Mouse (Mus musculus) embryonic facial prominence, embryonic 15.5 days (tissue): ENCODE data around the gene Fam126a. TPM values are rescaled to one million over a fixed set of nuclear protein-coding genes. Genes with fewer than 3 reads are reported as not detected.

ENCODE experiments used
- ATAC-seq: fragments of 200-750 bp; cut with Nextera tagmentation; 2 replicates; pipeline ENCODE4 v1.8.0; 2017; ENCODE audit warnings: low read depth, moderate TSS enrichment; ENCODE audit not compliant: insufficient number of reproducible peaks, low FRiP score, low TSS enrichment
- H3K27ac ChIP-seq: fragments of 300-500 bp; sonication (generic); replicated peaks from 2 replicates; pipeline ENCODE4 v1.5.1; 2015; ENCODE audit warnings: mild to moderate bottlenecking, inconsistent platforms
- H3K27me3 ChIP-seq: fragments of 300-500 bp; sonication (generic); 2 replicates; pipeline ENCODE4 v1.6.1; 2015; ENCODE audit warnings: inconsistent platforms
- H3K36me3 ChIP-seq: fragments of 300-500 bp; sonication (generic); 2 replicates; pipeline ENCODE4 v1.6.1; 2015; ENCODE audit warnings: mild to moderate bottlenecking, inconsistent platforms
- H3K4me1 ChIP-seq: fragments of 300-500 bp; sonication (generic); 2 replicates; pipeline ENCODE4 v1.6.1; 2015; ENCODE audit warnings: inconsistent platforms
- H3K4me2 ChIP-seq: fragments of 300-500 bp; sonication (generic); replicated peaks from 2 replicates; pipeline ENCODE4 v1.6.1; 2015; ENCODE audit warnings: mild to moderate bottlenecking, inconsistent platforms
- H3K4me3 ChIP-seq: fragments of 300-500 bp; sonication (generic); replicated peaks from 2 replicates; pipeline ENCODE4 v1.5.1; 2015; ENCODE audit warnings: mild to moderate bottlenecking, inconsistent platforms
- H3K9ac ChIP-seq: fragments of 300-500 bp; sonication (generic); 2 replicates; pipeline ENCODE4 v1.6.1; 2015; ENCODE audit warnings: inconsistent platforms
- H3K9me3 ChIP-seq: fragments of 300-500 bp; sonication (generic); replicated peaks from 2 replicates; pipeline ENCODE4 v1.6.1; 2016; ENCODE audit warnings: inconsistent platforms
- WGBS: fragments of 180-500 bp; shearing (Covaris S2); methylation state at CpG from one replicate; pipeline ENCODE4 v1.1.7; 2015; 5-methylcytosine and 5-hydroxymethylcytosine counted together
- polyA plus RNA-seq: library from polyadenylated mRNA; unstranded; fragments of >200 nt; fragmentation: Nextera tagmentation; extraction: Ambion mirVana; gene quantifications from 2 replicates; pipeline ENCODE4 v1.2.1, GENCODE M21; 2015

Gene Fam126a
- polyA plus RNA-seq, 1 experiment from 2014 or later = 25.4 TPM

GRCm38 (mm10) chr5:23923481-23924165 is 106.9 kb downstream of the Fam126a start:
- Histone ChIP-seq H3K4me3 (no peak overlapping the region), H3K9ac (no peak overlapping the region), H3K27me3 (no peaks in the 10 kb centered on the region), H3K4me2 (no peak overlapping the region), H3K36me3 (no peaks in the 10 kb centered on the region), H3K27ac (no peak overlapping the region), H3K9me3 (no peaks in the 10 kb centered on the region), H3K4me1 (no peaks in the 10 kb centered on the region)
- WGBS = 83% methylated on average over 12 of the region's 12 CpGs
- ATAC-seq = no peak

GRCm38 (mm10) chr5:23922516-23923291 is 107.8 kb downstream of the Fam126a start:
- Histone ChIP-seq H3K9me3 (no peaks in the 10 kb centered on the region), H3K27me3 (no peaks in the 10 kb centered on the region), H3K9ac (no peak overlapping the region), H3K4me2 (no peak overlapping the region), H3K4me1 (no peaks in the 10 kb centered on the region), H3K36me3 (no peaks in the 10 kb centered on the region), H3K27ac (no peak overlapping the region), H3K4me3 (no peak overlapping the region)
- ATAC-seq = no peak
- 82% methylated on average over 12 of the region's 12 CpGs for WGBS

DNA sequence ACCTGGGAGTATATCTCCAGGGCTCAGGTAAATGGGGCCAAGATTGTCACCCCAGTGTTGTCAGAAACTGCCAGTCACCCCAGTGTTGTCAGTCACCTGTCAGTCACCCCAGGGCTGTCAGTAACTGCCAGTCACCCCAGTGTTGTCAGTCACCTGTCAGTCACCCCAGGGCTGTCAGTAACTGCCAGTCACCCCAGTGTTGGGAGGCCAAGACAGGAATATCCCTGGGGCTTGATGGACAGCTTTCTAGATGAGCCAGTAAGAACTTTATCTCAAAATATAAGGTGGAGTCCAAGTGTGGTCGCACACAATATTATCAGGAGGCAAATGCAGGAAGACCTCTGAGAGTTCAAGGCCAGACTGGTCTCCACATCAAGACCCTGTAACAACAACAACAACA is 109.2 kb downstream of the Fam126a start:
- no peak for ATAC-seq
- no peak overlapping the region for H3K4me3 ChIP-seq
- no peaks in the 10 kb centered on the region for H3K36me3 ChIP-seq
- no peaks in the 10 kb centered on the region for H3K4me1 ChIP-seq
- H3K4me2 ChIP-seq = no peak overlapping the region
- H3K9me3 ChIP-seq = no peaks in the 10 kb centered on the region
- no peak overlapping the region for H3K27ac ChIP-seq
- H3K9ac ChIP-seq = no peak overlapping the region
- 86% methylated on average over 1 of the region's 1 CpGs for WGBS
- no peaks in the 10 kb centered on the region for H3K27me3 ChIP-seq

- Histone ChIP-seq H3K27me3 (no peaks in the 10 kb centered on the region), H3K4me1 (no peaks in the 10 kb centered on the region), H3K4me3 (no peak overlapping the region), H3K4me2 (no peak overlapping the region), H3K9me3 (no peaks in the 10 kb centered on the region), H3K9ac (no peak overlapping the region), H3K27ac (no peak overlapping the region), H3K36me3 (no peaks in the 10 kb centered on the region)
- 61% methylated on average over 7 of the region's 7 CpGs for WGBS
- ATAC-seq = no peak
These were observed 110.4 kb downstream of the Fam126a start for GRCm38 (mm10) chr5:23919892-23920731.

GRCm38 (mm10) chr5:23917301-23917700 is 113.2 kb downstream of the Fam126a start:
- Histone ChIP-seq H3K9ac (no peak overlapping the region), H3K9me3 (no peaks in the 10 kb centered on the region), H3K4me3 (no peak overlapping the region), H3K36me3 (no peaks in the 10 kb centered on the region), H3K27ac (no peak overlapping the region), H3K4me1 (no peaks in the 10 kb centered on the region), H3K4me2 (no peak overlapping the region), H3K27me3 (no peaks in the 10 kb centered on the region)
- no peak for ATAC-seq
- WGBS = 85% methylated on average over 1 of the region's 1 CpGs

- Histone ChIP-seq H3K27me3 (no peaks in the 10 kb centered on the region), H3K36me3 (no peaks in the 10 kb centered on the region), H3K9me3 (no peaks in the 10 kb centered on the region), H3K4me3 (no peak overlapping the region), H3K9ac (no peak overlapping the region), H3K27ac (no peak overlapping the region), H3K4me2 (no peak overlapping the region), H3K4me1 (no peaks in the 10 kb centered on the region)
- no peak for ATAC-seq
- WGBS = 97% methylated on average over 1 of the region's 1 CpGs
These were observed 118.9 kb downstream of the Fam126a start for GRCm38 (mm10) chr5:23911556-23911955.

GRCm38 (mm10) chr5:23909256-23909655 is 121.2 kb downstream of the Fam126a start:
- no peak for ATAC-seq
- H3K9ac ChIP-seq = no peak overlapping the region
- H3K9me3 ChIP-seq = no peaks in the 10 kb centered on the region
- H3K4me3 ChIP-seq = no peak overlapping the region
- no peaks in the 10 kb centered on the region for H3K36me3 ChIP-seq
- H3K4me2 ChIP-seq = no peak overlapping the region
- no peaks in the 10 kb centered on the region for H3K4me1 ChIP-seq
- no peaks in the 10 kb centered on the region for H3K27me3 ChIP-seq
- WGBS = 93% methylated on average over 3 of the region's 3 CpGs
- H3K27ac ChIP-seq = no peak overlapping the region

DNA sequence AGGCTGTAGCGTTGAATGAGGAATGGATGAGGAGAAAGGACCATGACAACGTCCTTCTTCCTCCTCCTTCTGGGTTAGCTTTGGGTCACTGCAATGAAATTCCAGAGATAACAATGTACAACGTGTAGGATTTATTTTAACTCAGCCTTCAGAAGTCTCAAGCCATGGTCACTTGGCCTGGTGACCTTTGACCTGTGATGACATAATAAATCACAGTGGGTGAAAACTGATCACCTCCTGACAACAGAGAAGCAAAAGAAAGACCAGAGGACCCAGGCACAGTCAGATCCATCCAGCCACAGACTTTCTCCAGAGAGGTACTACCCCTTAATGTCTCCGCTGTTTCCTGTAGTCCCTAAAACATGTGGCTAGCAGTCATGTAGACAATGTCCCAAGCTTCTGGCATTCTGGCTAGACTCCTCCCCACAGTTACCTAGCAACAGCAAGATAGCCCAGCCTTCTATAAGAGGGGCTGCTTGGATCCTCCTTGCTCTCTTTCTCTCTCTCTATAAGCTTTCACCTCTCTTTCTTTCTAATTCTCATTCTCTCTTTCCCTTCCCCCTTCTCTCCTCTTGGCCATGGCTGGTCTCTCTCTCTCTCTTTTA is 121.9 kb downstream of the Fam126a start:
- H3K4me2 ChIP-seq = no peak overlapping the region
- no peaks in the 10 kb centered on the region for H3K36me3 ChIP-seq
- H3K4me3 ChIP-seq = no peak overlapping the region
- no peaks in the 10 kb centered on the region for H3K4me1 ChIP-seq
- H3K9ac ChIP-seq = no peak overlapping the region
- 62% methylated on average over 4 of the region's 4 CpGs for WGBS
- no peak for ATAC-seq
- H3K27me3 ChIP-seq = no peaks in the 10 kb centered on the region
- no peaks in the 10 kb centered on the region for H3K9me3 ChIP-seq
- no peak overlapping the region for H3K27ac ChIP-seq

- WGBS = 80% methylated on average over 2 of the region's 2 CpGs
- no peak overlapping the region for H3K4me2 ChIP-seq
- ATAC-seq = no peak
- no peaks in the 10 kb centered on the region for H3K36me3 ChIP-seq
- no peak overlapping the region for H3K4me3 ChIP-seq
- no peaks in the 10 kb centered on the region for H3K9me3 ChIP-seq
- H3K27me3 ChIP-seq = no peaks in the 10 kb centered on the region
- H3K27ac ChIP-seq = no peak overlapping the region
- H3K4me1 ChIP-seq = no peaks in the 10 kb centered on the region
- H3K9ac ChIP-seq = no peak overlapping the region
These were observed 128.3 kb downstream of the Fam126a start for GRCm38 (mm10) chr5:23902221-23902620.

DNA sequence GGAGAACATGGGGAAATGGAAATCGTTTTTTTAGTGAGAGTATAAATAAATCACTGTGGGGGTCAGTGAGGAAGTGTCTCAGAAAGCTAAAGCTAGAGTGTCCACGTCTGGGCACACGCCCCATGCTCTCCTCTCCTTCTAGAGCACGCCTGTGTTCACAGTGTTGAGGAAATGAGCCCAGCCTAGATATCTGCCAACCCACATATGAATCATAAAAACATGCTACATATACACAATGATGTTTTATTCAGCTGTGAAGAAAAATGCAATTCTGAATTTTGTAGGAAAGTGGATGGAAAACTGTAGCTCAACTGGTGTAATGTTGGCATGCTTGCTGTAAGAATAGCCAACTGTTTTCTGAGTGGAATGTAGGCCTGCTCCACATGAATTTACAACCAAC is 130.3 kb downstream of the Fam126a start:
- H3K9ac ChIP-seq = no peak overlapping the region
- H3K4me3 ChIP-seq = no peak overlapping the region
- no peaks in the 10 kb centered on the region for H3K27me3 ChIP-seq
- H3K9me3 ChIP-seq = no peaks in the 10 kb centered on the region
- no peaks in the 10 kb centered on the region for H3K4me1 ChIP-seq
- WGBS = 66% methylated on average over 4 of the region's 4 CpGs
- no peak overlapping the region for H3K4me2 ChIP-seq
- H3K27ac ChIP-seq = no peak overlapping the region
- no peaks in the 10 kb centered on the region for H3K36me3 ChIP-seq
- ATAC-seq = no peak
